Mouse (Mus musculus) hindlimb bud, embryonic 11.5 days (tissue): ENCODE measurements at regions not wholly inside any gene's neighbourhood (a gene's known extent, or its start where the extent isn't known, plus 50 kb on each side); places are given as distances from the start of the nearest gene placed in this dataset.
A peak's percentile ranks its signal among the peaks of the same experiment; 100 is the strongest.

Experiments
- DNase-seq: peaks from one replicate; pipeline ENCODE4 v3.0.0-alpha.2; 2012; ENCODE audit warnings: low read depth, low spot score; ENCODE audit errors: extremely low spot score

DNA sequence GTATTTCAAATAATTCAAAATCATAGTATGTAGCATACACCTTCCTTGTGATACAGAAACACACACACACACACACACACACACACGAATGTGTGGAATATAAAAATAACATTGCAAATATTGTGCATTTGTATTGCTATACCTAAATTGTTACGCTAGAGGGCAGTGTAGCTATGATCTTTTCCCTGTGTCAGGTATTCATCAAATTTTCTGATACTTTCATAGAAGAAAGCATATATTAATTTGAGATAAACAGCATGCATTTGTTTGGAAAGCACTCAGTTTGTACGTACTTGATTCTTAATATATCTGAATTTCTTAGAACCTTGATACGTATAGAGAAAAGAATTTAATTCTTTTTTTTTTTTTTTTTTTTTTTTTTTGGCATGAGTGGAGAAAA lies 1700.9 kb upstream of the Sel1l start:
- DNase-seq = no peak

DNA sequence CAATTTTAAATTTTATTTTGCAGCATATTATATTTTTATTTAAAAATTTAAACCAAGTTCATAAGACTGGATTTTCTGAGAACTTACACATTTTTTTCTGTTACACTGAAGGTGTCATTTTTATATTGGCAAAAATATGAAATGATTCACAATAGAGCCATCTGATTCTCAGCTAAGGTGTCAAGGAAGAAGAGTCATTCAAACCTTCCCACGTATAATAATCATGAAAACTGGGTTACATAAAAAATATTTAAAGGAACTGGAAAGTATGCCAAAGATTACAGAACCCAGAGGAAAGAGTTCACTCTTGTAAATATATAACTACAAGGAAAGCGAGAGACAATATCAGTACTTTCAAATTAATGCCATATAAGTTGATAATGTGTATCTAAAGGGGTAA lies 1674.5 kb upstream of the Sel1l start:
- no peak for DNase-seq

DNA sequence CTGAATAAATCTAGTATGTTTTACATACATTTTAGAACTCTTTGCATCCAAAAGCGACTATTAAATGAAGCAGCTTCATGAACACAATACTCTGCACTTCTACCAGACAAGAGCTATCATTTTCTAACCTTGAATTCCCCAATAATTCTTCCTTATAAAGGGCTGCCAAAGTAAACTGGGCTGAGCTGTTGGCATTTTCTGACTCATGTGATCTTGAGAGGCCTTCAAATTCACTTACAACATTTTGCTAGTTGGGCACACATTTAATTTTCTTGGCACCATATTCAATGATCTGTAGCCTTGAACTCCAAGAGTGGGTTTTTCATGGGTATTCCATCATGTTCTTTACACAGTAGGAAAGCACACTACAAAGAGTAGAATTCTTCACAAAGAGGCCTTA lies 1637.4 kb upstream of the Sel1l start:
- no peak for DNase-seq

DNA sequence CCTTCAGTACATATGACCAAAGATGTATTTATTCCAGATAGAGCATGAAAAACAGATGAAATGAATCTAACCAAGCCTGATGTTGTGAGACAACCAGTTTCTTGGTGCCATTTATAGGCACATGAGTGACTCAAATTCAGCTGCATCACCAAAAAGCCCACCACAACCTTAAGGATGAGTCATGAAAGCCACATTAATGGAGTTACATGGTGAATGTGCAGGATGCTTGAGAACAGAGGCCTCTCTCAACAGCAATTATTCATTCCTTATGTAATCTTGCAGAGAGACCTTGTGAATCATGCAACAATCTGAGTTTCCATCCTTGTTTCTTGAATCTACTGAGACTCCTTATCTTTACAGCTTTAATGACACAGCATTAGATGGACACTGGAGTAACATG lies 1613.1 kb upstream of the Sel1l start:
- DNase-seq = no peak

DNA sequence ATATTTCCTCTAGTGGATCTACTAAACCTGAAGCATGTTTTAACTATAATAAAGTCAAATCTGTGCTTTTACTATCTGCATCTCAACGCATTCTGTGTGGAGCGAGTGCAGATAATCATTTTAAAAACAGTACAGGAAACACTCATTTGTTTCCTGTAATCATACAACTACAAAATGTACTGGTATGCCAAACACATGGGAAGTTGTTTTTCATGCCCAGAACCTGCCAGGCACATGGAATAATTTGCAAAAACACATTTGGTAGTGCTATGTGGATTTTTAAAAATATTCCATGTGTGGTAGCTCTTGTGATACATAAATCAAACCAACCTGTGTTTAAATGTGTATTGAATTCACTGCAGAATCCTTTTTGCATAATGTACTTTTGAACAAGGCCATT lies 1600.5 kb upstream of the Sel1l start:
- DNase-seq = no peak

DNA sequence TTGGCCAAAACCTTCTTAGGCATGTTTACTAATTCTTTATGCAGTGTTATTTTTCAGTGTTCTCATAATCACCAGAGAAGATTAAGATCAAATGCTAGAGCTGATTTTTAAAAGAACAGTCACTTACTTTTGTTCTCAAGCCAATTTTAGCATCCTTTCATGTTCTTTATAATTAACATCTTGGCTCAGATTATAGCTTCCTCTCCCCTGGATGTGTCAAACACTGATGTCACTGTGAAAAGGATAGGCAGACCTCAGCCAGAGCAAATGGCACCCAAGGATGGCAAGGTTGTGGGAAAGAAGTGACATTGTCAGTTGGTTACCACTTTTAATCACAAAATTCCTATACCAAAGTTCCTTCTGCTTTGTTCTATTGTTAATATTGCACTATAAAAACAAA lies 1580.3 kb upstream of the Sel1l start:
- no peak for DNase-seq

DNA sequence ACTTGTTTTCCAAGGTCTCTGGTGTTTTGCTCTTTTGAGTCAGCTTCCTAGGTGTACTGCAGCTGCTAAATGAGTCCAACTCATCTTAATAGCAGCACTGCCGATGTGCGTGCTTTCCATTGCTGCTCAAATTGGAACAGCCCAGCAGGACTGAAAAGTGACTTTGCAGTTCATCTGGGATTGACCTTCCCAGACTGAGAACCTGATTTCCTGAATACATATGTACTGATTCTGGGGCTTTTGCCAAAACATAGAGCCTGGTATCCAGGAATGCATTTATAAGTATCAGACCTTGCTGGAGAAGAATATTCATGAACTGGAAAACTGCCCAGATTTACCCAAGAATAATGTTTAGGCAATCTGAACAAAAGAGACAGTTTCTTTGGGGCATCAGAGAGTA lies 1579.0 kb upstream of the Sel1l start:
- DNase-seq = no peak

DNA sequence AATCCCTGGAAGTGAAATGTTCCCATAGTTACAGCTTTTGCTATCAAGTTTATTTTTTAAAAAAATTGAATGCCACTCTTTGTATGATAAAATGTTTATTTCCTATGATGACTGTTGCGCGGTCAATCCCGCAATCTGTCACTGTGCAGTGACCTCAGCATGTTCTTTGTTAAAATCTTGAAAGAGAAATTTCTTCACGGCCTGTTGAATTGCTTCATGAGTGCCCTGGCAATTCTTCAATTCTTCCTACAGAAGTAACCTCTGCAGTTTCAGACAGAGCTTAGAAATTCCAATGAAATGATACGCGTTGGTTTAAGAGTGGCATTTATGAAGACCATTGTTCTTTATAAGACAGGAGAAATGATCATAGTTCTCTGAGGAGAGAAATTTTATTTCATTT lies 1567.4 kb upstream of the Sel1l start:
- no peak for DNase-seq

DNA sequence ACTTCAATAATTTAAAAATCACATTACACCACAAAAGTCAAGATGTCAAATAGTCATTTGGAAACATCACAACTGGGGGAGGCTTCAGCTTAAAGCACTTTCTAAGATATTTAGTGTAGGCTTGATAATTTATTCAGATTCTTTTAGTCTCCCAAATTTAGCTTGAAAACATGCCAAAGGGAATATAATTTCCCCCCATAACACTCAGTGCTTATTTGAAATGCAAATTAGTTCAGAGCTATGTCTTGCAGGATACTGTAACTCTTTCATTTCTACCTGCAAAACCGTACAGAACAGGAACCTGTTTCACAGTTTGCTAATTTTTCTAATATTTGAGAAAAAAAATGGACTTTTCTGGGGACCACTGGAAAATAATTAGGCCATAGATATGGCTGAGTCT lies 1566.8 kb upstream of the Sel1l start:
- no peak for DNase-seq

DNA sequence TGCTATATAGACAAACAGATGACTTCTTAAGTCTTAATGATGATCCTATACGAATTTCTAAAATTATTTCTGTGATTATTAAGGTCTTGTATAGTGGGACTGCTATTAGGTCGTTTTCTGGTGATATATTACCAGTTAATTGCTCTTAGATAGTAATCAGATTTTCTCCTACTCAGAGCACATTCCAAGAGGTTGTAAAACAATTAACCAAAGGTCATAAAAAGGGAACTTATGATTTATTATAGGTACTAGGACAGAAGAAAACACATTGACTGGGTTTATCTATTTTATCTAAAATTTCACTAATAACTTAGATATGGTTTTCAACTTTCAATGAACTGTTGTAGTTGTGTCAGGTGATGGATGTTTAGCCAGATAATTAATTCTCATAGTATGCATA lies 1536.6 kb upstream of the Sel1l start:
- no peak for DNase-seq

DNA sequence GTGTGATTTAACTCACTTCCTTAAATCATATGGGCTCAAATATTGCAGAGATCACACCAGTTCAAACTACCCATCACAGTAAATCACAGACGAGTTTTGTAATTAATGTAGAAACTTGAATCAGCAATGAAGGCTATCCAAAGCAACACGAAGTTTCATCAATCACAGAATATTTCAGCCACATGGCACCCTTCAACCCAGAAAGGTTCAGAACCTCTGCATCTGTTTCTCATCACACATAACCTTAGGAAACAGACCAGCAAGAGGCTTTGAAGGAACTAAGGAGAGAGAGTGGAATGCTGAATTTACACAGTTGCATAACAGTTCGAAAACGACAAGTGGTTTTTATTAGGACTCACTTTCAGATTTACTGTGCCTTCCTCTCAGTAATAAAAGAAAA lies 1494.0 kb upstream of the Sel1l start:
- DNase-seq = peak; percentile 94

DNA sequence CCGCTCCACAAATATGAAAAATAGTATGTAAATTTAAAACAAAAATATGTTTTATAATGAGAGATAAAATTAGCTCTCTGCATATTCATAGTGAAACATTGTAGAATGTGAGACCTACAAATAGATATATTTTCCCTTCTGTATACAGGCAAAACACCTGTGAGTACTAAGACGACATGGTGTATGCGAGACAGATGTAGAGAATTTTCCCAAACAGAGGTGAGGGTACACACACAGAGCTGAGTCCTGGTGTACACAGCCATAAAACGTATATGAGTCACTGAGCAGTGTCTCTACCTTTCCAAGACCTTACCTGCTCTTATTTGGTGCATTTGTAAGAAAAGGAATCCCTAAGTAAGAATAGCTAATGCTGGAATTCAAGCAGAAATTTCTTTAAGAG lies 1493.6 kb upstream of the Sel1l start:
- no peak for DNase-seq

DNA sequence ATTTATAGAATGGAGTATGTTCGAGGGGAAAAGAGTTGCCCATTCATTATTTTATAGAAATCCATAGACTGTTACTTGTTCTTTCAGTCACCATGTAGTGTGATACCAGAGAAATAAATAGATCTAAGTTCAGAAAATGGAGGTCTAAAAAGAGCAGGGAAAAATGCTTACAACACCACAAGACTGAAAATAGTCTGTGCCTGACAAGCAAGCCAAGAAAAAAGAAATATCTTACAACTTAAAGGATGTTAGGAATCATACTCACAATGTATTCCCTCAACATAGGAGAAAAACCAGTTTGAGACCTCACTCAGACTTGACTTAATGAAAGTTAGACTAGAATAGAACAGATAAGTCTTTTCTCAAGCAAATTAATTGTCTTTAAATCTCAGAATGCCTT lies 1486.6 kb upstream of the Sel1l start:
- DNase-seq = no peak

DNA sequence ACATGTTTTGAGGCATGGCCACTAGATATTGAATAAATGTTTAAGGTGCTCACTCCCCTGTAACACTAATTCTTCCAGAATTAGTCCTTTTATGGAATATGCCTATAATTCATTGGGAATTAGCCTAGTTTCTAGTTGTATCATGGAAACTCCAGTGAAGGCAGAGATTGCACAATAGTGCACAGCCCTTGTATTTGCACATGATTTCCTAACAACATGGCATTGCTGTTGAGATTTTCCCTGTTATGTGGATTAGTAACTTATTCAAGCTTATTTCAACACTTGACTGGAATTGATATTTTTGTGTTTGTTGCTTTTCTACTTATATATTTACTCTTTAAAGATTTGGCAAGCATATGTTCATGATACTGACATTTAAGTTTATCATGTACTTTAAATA lies 1463.3 kb upstream of the Sel1l start:
- DNase-seq = no peak

DNA sequence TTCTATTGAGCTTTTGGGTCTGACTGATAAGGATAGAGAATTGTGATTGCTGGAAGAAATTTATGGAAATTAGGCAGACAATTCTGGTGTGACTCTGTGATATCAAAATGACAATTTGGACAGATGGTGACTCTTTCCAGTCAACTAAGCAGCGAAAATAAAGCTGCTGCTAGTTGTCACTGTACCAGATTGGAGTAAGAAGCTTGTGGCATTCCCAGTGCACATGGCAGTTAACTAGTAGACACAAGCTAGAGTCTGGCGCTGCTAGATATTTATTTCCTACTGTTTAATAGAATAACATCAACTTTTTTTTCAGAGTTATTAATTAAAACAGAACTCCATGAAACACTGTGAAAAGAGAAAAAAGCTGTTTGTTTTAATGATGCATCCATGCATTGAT lies 1432.9 kb upstream of the Sel1l start:
- no peak for DNase-seq

DNA sequence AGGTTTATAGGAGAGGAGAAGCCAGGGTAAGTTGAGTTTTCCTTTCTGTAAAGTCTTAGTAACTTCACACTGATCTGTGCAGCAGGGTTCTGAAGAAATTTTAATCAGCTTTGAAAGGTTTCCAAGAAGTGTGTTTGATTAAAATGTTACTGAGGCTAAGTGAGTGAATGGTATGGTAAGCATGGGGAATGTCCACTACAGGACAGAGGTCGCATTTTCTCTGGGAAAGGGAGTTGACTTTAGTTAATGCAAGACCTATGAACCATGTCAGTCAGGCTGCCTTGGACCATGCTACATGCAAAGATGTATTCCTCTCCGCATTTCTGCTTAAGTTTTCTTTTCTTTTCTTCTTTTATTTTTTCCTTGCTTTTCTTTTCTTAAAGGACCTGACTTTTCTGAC lies 1424.7 kb upstream of the Sel1l start:
- no peak for DNase-seq

DNA sequence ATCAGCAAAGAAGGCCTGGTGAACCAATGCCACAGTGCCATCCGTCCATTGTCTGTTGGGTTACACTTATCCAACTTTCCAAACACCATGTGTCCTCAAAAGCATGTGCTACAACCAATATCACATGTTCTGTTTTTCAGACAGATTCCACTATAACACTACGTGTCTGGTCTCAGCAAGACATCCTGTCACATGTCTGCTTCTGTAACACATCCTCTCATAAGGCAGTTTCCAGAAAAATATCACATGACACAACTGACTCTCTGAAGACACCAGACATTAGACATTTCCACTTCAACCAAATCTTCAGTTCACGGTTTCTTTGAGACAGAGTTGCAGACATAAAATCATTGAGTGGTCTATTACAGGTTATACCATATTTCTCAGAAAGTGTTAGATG lies 1381.3 kb upstream of the Sel1l start:
- no peak for DNase-seq

DNA sequence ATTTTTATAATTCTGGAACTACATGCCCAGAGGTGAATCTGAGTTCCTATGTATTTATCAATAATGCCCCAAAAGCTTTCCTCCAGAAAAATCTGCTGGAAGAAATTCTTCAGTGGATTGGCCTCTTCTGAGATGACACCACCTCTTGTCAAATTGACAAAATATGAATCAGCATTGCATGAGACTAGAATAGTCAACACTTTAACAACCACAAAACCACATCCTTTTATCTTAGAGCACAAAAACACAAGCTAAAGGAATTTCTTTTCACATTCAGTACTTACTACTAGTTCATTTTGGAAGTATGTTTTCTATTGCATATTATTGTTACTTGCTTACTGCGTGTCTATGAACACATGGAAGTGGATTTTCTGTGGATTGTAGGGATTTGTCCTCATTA lies 1377.9 kb upstream of the Sel1l start:
- DNase-seq = no peak

DNA sequence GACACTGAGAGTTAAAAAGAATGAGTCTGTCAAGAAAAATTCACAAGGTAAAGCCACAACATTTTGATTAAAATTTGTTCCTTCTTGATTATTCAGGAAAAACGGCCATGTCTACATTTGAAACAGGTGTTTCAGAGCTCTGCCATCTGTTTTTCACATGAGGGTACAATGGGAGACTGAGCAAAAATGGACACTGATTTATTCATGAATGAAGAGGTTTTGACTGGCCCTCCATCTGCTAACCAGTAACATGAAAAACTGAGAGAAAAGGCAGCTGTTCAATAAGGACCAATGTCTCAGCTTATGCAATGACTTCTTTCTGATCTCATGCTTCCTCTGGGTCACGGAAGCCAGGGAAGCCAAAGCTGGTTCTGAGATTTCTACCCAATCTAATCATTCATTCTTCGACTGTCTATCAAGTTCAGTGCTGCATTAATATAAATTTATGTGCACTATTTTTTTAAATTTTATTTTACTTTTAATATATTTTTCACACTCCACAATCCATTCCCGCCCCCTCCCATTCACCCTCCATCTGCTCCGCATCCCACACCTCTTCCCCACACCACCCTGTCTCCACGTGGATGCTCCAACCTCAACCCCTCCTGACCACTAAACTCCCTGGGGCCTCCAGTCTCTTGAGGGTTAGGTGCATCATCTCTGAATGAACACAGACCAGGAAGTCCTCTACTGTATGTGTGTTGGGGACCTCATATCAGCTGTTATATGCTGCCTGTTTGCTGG lies 1372.4 kb upstream of the Sel1l start:
- peak; percentile 60 for DNase-seq

DNA sequence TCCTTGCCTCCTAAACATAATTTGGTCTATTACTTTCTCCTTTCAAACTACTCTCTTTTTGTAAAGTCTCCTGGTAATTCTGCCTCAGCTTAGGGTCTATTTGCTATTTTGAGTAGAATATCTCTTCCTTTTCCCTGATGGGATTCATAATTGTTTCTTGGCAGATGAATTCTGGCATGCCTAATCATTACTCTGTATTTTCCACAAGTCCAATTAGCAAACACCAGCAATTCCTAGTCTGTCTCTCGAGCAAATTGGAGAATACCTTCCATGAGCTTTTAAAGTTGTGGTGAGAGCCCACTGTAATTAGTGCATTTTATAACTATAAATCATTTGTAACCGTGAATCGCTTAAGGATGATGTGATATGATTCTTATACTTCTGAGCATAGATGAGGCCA lies 1358.6 kb upstream of the Sel1l start:
- no peak for DNase-seq

DNA sequence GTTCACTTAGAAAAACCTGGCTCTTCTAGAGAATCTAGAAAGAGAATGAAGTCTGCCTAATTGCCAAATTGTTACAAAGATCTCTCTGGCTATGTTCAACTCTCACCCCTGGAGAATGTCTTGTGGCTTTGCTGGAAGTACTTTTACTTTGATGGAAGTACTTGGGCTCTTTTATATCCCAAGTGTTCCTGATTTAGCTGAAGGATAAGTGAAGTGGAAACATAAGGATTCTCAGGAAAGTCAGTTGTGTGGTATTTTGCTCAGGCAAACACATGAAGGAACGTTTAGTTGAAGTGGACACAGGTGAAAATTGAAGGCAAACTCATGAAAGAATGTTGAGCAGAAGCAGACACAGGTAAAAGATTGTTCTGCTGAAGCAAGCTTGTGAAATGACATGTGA lies 1340.0 kb upstream of the Sel1l start:
- DNase-seq = no peak

DNA sequence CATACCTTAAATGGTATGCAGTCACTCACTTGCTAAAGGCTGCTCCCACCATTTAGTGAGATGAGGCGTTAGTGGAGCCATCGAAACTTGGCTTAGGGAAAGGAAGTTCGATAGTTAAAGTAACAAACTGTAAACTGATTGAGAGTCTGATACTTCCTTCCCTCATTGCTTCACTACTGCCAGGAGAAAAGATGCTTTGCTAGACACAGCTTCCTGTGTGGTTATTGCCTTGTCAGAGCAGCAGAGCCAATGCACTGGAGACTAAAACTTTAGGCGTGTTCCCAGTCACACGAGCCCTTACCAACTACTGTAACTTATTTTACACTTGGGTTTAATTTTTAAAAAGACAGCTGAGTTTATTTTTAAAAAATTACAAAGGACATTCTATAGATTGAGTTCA lies 1324.8 kb upstream of the Sel1l start:
- DNase-seq = no peak

DNA sequence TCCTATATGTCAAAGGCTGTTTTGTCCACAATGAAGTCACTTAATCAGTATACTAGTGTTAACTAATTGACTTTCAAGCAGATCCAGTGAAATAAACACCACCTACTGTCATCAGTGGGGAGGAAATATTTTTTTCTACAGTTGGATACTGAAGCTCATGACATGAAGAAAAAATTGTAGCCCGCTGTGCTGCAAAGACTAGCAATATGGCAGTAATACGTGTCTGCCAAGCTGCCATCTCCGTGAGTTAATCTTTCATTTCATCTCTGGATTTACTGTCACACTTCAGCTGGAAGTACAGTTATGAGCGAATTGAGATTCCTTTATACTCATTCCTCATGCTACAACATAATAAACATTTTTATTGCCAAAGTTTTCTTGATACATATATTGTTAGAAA lies 1311.3 kb upstream of the Sel1l start:
- DNase-seq = no peak
